Mouse (Mus musculus) neural tube, embryonic 11.5 days (tissue): ENCODE measurements around the gene Rgma. TPM values are rescaled to one million over a fixed set of nuclear protein-coding genes. Genes with fewer than 3 reads are reported as not detected.

Experiments
- ATAC-seq: fragments of 200-750 bp; cut with Nextera tagmentation; 2 replicates; pipeline ENCODE4 v1.8.0; 2017; ENCODE audit warnings: moderate number of reproducible peaks, mild to moderate bottlenecking, moderate TSS enrichment, moderate library complexity; ENCODE audit not compliant: insufficient read depth, low FRiP score, low TSS enrichment
- DNase-seq: peaks from one replicate; pipeline ENCODE4 v3.0.0-alpha.2; 2015; ENCODE audit warnings: low spot score
- H3K27ac ChIP-seq: fragments of 300-500 bp; sonication (generic); 2 replicates; pipeline ENCODE4 v1.5.1; 2014; ENCODE audit warnings: low read depth, mild to moderate bottlenecking, low read length
- H3K27me3 ChIP-seq: fragments of 300-500 bp; sonication (generic); 2 replicates; pipeline ENCODE4 v1.6.1; 2014; ENCODE audit warnings: mild to moderate bottlenecking, low read length, mixed read lengths; ENCODE audit not compliant: control insufficient read depth, insufficient read depth
- H3K36me3 ChIP-seq: fragments of 300-500 bp; sonication (generic); 2 replicates; pipeline ENCODE4 v1.6.1; 2014; ENCODE audit warnings: mild to moderate bottlenecking, low read length, moderate library complexity, mixed read lengths; ENCODE audit not compliant: control insufficient read depth, insufficient read depth
- H3K4me1 ChIP-seq: fragments of 300-500 bp; sonication (generic); 2 replicates; pipeline ENCODE4 v1.6.1; 2014; ENCODE audit warnings: low read length, mixed read lengths; ENCODE audit not compliant: control insufficient read depth, insufficient read depth
- H3K4me2 ChIP-seq: fragments of 300-500 bp; sonication (generic); 2 replicates; pipeline ENCODE4 v1.6.1; 2014; ENCODE audit warnings: low read depth, mild to moderate bottlenecking, moderate library complexity
- H3K4me3 ChIP-seq: fragments of 300-500 bp; sonication (generic); 2 replicates; pipeline ENCODE4 v1.5.1; 2014; ENCODE audit warnings: low read depth, low read length
- H3K9ac ChIP-seq: fragments of 300-500 bp; sonication (generic); 2 replicates; pipeline ENCODE4 v1.6.1; 2014; ENCODE audit warnings: mild to moderate bottlenecking, low read length
- H3K9me3 ChIP-seq: fragments of 300-500 bp; sonication (generic); 2 replicates; pipeline ENCODE4 v1.6.1; 2016; ENCODE audit warnings: low read length; ENCODE audit not compliant: control insufficient read depth
- WGBS: fragments of 180-500 bp; shearing (Covaris S2); extraction: QIAGEN DNeasy Blood & Tissue Kit; methylation state at CpG from one replicate; pipeline ENCODE4 v1.1.7; 2014; 5-methylcytosine and 5-hydroxymethylcytosine counted together
- polyA plus RNA-seq: library from polyadenylated mRNA; unstranded; fragments of >200 nt; fragmentation: Nextera tagmentation; extraction: Ambion mirVana; gene quantifications from 2 replicates; pipeline ENCODE4 v1.2.1, GENCODE M21; 2014

The Rgma gene
- polyA plus RNA-seq, 1 experiment from 2014 or later: 48.9 TPM

- no peak overlapping the region for H3K9ac ChIP-seq
- no peaks in the 10 kb centered on the region for H3K27me3 ChIP-seq
- H3K36me3 ChIP-seq: peaks cover 19% of the 10 kb centered on the region
- no peak overlapping the region for H3K4me2 ChIP-seq
- WGBS: 84% methylated on average over 3 of the region's 3 CpGs
- no peak for DNase-seq
- H3K9me3 ChIP-seq: no peaks in the 10 kb centered on the region
- no peak for ATAC-seq
- no peak overlapping the region for H3K4me3 ChIP-seq
- no peak overlapping the region for H3K27ac ChIP-seq
- H3K4me1 ChIP-seq: peaks cover 11% of the 10 kb centered on the region; the same call in 1 of the 2 replicates
Observed at GRCm38 (mm10) chr7:73426235-73426634, 50.9 kb downstream of the Rgma start.

GRCm38 (mm10) chr7:73426752-73427386 lies 51.6 kb downstream of the Rgma start:
- Histone ChIP-seq H3K27me3 (no peaks in the 10 kb centered on the region), H3K9ac (no peak overlapping the region), H3K27ac (no peak overlapping the region), H3K4me3 (no peak overlapping the region), H3K36me3 (peaks cover 19% of the 10 kb centered on the region), H3K4me1 (peaks cover 11% of the 10 kb centered on the region; the same call in 1 of the 2 replicates), H3K4me2 (no peak overlapping the region), H3K9me3 (no peaks in the 10 kb centered on the region)
- 88% methylated on average over 8 of the region's 8 CpGs for WGBS
- no peak for ATAC-seq
- DNase-seq: no peak

- Histone ChIP-seq H3K4me2 (no peak overlapping the region), H3K4me1 (peaks cover 11% of the 10 kb centered on the region; the same call in 1 of the 2 replicates), H3K4me3 (no peak overlapping the region), H3K9ac (no peak overlapping the region), H3K27ac (no peak overlapping the region), H3K36me3 (peaks cover 19% of the 10 kb centered on the region), H3K9me3 (no peaks in the 10 kb centered on the region), H3K27me3 (no peaks in the 10 kb centered on the region)
- ATAC-seq: no peak
- no peak for DNase-seq
- 91% methylated on average over 6 of the region's 6 CpGs for WGBS
Observed at GRCm38 (mm10) chr7:73427794-73428193, 52.5 kb downstream of the Rgma start.

GRCm38 (mm10) chr7:73428525-73428924 lies 53.2 kb downstream of the Rgma start:
- Histone ChIP-seq H3K4me1 (peaks cover 11% of the 10 kb centered on the region; the same call in 1 of the 2 replicates), H3K27ac (no peak overlapping the region), H3K36me3 (peaks cover 19% of the 10 kb centered on the region), H3K4me3 (no peak overlapping the region), H3K9me3 (no peaks in the 10 kb centered on the region), H3K27me3 (no peaks in the 10 kb centered on the region), H3K9ac (no peak overlapping the region), H3K4me2 (no peak overlapping the region)
- no peak for DNase-seq
- no peak for ATAC-seq
- WGBS: 87% methylated on average over 3 of the region's 3 CpGs

GRCm38 (mm10) chr7:73433637-73434335 lies 58.5 kb downstream of the Rgma start:
- Histone ChIP-seq H3K9me3 (no peaks in the 10 kb centered on the region), H3K36me3 (peaks cover 22% of the 10 kb centered on the region), H3K4me3 (no peak overlapping the region), H3K9ac (no peak overlapping the region), H3K27me3 (no peaks in the 10 kb centered on the region), H3K4me2 (no peak overlapping the region), H3K4me1 (no peaks in the 10 kb centered on the region), H3K27ac (no peak overlapping the region)
- DNase-seq (no peak), ATAC-seq (no peak)
- WGBS: 76% methylated on average over 6 of the region's 6 CpGs

- WGBS: 83% methylated on average over 2 of the region's 2 CpGs
- Histone ChIP-seq H3K4me1 (no peaks in the 10 kb centered on the region), H3K4me3 (no peak overlapping the region), H3K36me3 (peaks cover 22% of the 10 kb centered on the region), H3K9me3 (no peaks in the 10 kb centered on the region), H3K4me2 (no peak overlapping the region), H3K27ac (no peak overlapping the region), H3K9ac (no peak overlapping the region), H3K27me3 (no peaks in the 10 kb centered on the region)
- no peak for ATAC-seq
- DNase-seq: no peak
Observed at GRCm38 (mm10) chr7:73434336-73434677, 59.0 kb downstream of the Rgma start.

GRCm38 (mm10) chr7:73435685-73436084 lies 60.4 kb downstream of the Rgma start:
- no peaks in the 10 kb centered on the region for H3K9me3 ChIP-seq
- DNase-seq (peak; percentile 47), ATAC-seq (no peak)
- peaks cover 29% of the 10 kb centered on the region for H3K36me3 ChIP-seq
- no peak overlapping the region for H3K27ac ChIP-seq
- no peaks in the 10 kb centered on the region for H3K4me1 ChIP-seq
- H3K4me2 ChIP-seq: no peak overlapping the region
- no peak overlapping the region for H3K4me3 ChIP-seq
- 74% methylated on average over 12 of the region's 12 CpGs for WGBS
- H3K27me3 ChIP-seq: no peaks in the 10 kb centered on the region
- H3K9ac ChIP-seq: no peak overlapping the region

- no peak for DNase-seq
Observed at GRCm38 (mm10) chr7:73441802-73442201, 66.5 kb downstream of the Rgma start.

GRCm38 (mm10) chr7:73442246-73442645 lies 66.9 kb downstream of the Rgma start:
- H3K9me3 ChIP-seq: no peaks in the 10 kb centered on the region
- H3K36me3 ChIP-seq: peaks cover 61% of the 10 kb centered on the region
- no peaks in the 10 kb centered on the region for H3K4me1 ChIP-seq
- no peak overlapping the region for H3K27ac ChIP-seq
- no peak for ATAC-seq
- 97% methylated on average over 4 of the region's 4 CpGs for WGBS
- no peak for DNase-seq
- no peak overlapping the region for H3K4me2 ChIP-seq
- no peak overlapping the region for H3K4me3 ChIP-seq
- H3K9ac ChIP-seq: no peak overlapping the region
- H3K27me3 ChIP-seq: no peaks in the 10 kb centered on the region

More at GRCm38 (mm10) chr7:73441802-73442201, 66.5 kb downstream of the Rgma start:
- Histone ChIP-seq H3K36me3 (peaks cover 57% of the 10 kb centered on the region), H3K9me3 (no peaks in the 10 kb centered on the region), H3K4me1 (no peaks in the 10 kb centered on the region), H3K9ac (no peak overlapping the region), H3K4me3 (no peak overlapping the region), H3K4me2 (no peak overlapping the region), H3K27me3 (no peaks in the 10 kb centered on the region), H3K27ac (no peak overlapping the region)
- 97% methylated on average over 3 of the region's 3 CpGs for WGBS
- ATAC-seq: no peak
